Mouse (Mus musculus) heart, embryonic 16.5 days (tissue): ENCODE measurements around the gene Atl2. TPM values are rescaled to one million over a fixed set of nuclear protein-coding genes. Genes with fewer than 3 reads are reported as not detected.
A peak's percentile ranks its signal among the peaks of the same experiment; 100 is the strongest.

Experiments used
- ATAC-seq: fragments of 200-750 bp; cut with Nextera tagmentation; replicated peaks from 2 replicates; pipeline ENCODE4 v1.8.0; 2017; ENCODE audit warnings: moderate number of reproducible peaks; ENCODE audit not compliant: insufficient read depth, low FRiP score; ENCODE audit errors: extremely low read depth
- H3K27ac ChIP-seq: fragments of 300-500 bp; sonication (generic); 2 replicates; pipeline ENCODE4 v1.5.1; 2014; ENCODE audit warnings: mild to moderate bottlenecking, low read length, control low read depth, moderate library complexity
- H3K27me3 ChIP-seq: fragments of 300-500 bp; sonication (generic); 2 replicates; pipeline ENCODE4 v1.6.1; 2014; ENCODE audit warnings: low read length, mixed read lengths; ENCODE audit not compliant: control insufficient read depth, insufficient read depth
- H3K36me3 ChIP-seq: fragments of 300-500 bp; sonication (generic); 2 replicates; pipeline ENCODE4 v1.6.1; 2014; ENCODE audit not compliant: control insufficient read depth, insufficient read depth
- H3K4me1 ChIP-seq: fragments of 300-500 bp; sonication (generic); 2 replicates; pipeline ENCODE4 v1.6.1; 2014; ENCODE audit warnings: low read length, mixed read lengths; ENCODE audit not compliant: control insufficient read depth, insufficient read depth
- H3K4me2 ChIP-seq: fragments of 300-500 bp; sonication (generic); 2 replicates; pipeline ENCODE4 v1.6.1; 2014; ENCODE audit warnings: low read depth, mild to moderate bottlenecking, control low read depth, low read length
- H3K4me3 ChIP-seq: fragments of 300-500 bp; sonication (generic); 2 replicates; pipeline ENCODE4 v1.5.1; 2014; ENCODE audit warnings: mild to moderate bottlenecking, control low read depth, low read length
- H3K9ac ChIP-seq: fragments of 300-500 bp; sonication (generic); 2 replicates; pipeline ENCODE4 v1.6.1; 2014; ENCODE audit warnings: low read length, control low read depth
- H3K9me3 ChIP-seq: fragments of 300-500 bp; sonication (generic); replicated peaks from 2 replicates; pipeline ENCODE4 v1.6.1; 2016; ENCODE audit warnings: low read length; ENCODE audit not compliant: control insufficient read depth
- WGBS: fragments of 180-500 bp; shearing (Covaris S2); extraction: QIAGEN DNeasy Blood & Tissue Kit; methylation state at CpG from one replicate; pipeline ENCODE4 v1.1.7; 2014; 5-methylcytosine and 5-hydroxymethylcytosine counted together
- polyA plus RNA-seq: library from polyadenylated mRNA; unstranded; fragments of >200 nt; fragmentation: Nextera tagmentation; extraction: Ambion mirVana; gene quantifications from 2 replicates; pipeline ENCODE4 v1.2.1, GENCODE M21; 2015

The Atl2 gene
- polyA plus RNA-seq, 1 experiment from 2014 or later: 29.9 TPM

DNA sequence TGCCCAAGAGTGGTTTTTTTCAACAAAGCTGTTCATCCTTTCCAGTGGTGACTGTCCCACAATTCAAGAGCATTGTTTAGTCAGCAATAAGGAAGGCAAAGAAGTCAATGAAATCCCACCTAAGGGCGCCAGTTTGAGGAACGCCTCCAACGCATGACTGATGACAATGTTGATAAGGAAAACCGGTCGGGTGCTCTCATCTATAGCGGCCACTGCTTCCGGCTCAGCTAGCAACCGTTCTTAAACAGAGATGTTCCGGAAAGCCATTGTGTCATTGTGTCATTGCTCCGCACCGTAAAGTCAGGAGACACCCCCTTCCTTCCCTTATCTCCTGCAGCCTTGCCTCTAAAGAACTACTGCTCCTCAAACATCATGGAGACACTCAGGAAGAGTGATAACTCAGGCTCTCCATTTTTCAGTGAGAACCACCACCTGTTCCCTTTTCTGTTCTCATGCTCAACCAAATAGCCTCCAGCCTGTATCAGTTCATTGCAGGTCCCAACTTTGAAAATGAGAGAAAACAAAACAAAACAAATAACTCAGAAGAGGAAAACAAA lies 30.0 kb upstream of the Atl2 start:
- Histone ChIP-seq H3K36me3 (no peaks in the 10 kb centered on the region), H3K4me3 (no peak overlapping the region), H3K27me3 (no peaks in the 10 kb centered on the region), H3K27ac (no peak overlapping the region), H3K4me2 (no peak overlapping the region), H3K4me1 (no peaks in the 10 kb centered on the region), H3K9ac (no peak overlapping the region), H3K9me3 (no peaks in the 10 kb centered on the region)
- 74% methylated on average over 11 of the region's 11 CpGs for WGBS
- no peak for ATAC-seq

DNA sequence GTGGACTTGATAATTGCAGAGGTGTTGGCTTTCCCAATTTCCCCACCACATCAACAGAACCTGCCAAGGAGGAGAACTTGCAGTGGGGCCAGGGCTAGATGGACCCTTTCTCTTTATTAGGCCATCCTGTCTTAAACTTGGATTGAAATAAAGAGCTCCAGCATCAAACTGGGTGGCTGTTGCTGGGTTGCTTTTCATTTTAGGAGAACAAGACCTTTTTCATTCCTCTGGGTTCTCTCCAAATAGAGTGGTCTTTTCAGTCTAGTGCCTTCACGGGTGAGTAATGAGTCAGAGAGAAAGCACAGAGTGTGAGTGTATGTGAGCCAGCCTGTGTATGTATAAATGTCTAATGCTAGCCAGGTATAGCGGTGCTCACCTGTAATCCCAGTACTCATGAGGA lies 24.4 kb upstream of the Atl2 start:
- H3K27me3 ChIP-seq: no peaks in the 10 kb centered on the region
- 0 out of 2 replicates have a peak, but pooled peaks have one; percentile 10 for ATAC-seq
- H3K4me1 ChIP-seq: peaks cover 5% of the 10 kb centered on the region
- H3K9ac ChIP-seq: no peak overlapping the region
- no peak overlapping the region for H3K4me2 ChIP-seq
- no peaks in the 10 kb centered on the region for H3K36me3 ChIP-seq
- no peaks in the 10 kb centered on the region for H3K9me3 ChIP-seq
- 76% methylated on average over 2 of the region's 2 CpGs for WGBS
- no peak overlapping the region for H3K4me3 ChIP-seq
- H3K27ac ChIP-seq: peak overlapping the region; percentile 38; the same call in 1 of the 2 replicates

DNA sequence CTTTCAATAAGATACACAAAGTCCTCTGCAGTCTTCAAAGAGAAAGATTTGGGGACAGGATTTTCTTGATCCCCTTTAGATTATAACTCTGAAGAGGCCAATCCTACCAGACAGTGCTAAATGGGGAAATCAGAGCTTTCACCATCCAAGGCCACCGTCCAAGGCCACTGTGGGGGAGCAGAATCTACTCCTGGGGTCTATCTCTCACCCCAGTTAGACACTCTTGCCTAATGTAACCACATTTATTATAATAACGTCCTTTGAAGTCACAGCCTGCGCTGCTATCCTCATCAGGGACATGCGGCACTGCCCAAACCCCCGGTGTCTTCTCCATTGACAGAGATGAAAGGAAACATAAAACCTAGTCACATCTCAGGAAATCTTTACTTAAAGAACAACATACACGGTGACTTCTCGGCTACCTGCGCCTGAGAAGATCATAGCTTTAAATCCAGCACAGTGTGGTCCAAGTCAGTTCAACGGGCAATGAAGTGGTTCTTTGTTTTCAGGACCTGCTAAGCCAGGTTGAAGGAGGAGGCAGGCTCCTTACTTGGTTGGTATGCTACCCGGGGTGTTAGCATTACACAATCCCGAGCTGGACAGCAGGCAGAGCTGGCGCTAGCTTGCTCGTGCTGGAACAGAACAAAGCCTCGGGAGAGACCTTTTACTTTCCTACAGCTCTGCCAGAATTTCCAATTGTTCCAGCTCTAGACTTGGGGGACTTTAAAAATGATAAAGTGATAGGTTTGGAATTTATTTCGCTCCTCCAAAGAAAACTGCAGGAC lies 23.8 kb upstream of the Atl2 start:
- Histone ChIP-seq H3K9ac (no peak overlapping the region), H3K4me1 (peaks cover 5% of the 10 kb centered on the region), H3K4me3 (no peak overlapping the region), H3K27me3 (no peaks in the 10 kb centered on the region), H3K36me3 (no peaks in the 10 kb centered on the region), H3K9me3 (no peaks in the 10 kb centered on the region), H3K4me2 (no peak overlapping the region), H3K27ac (peak overlapping the region; percentile 38; the same call in 1 of the 2 replicates)
- WGBS: 63% methylated on average over 15 of the region's 15 CpGs
- ATAC-seq: peak; percentile 64

DNA sequence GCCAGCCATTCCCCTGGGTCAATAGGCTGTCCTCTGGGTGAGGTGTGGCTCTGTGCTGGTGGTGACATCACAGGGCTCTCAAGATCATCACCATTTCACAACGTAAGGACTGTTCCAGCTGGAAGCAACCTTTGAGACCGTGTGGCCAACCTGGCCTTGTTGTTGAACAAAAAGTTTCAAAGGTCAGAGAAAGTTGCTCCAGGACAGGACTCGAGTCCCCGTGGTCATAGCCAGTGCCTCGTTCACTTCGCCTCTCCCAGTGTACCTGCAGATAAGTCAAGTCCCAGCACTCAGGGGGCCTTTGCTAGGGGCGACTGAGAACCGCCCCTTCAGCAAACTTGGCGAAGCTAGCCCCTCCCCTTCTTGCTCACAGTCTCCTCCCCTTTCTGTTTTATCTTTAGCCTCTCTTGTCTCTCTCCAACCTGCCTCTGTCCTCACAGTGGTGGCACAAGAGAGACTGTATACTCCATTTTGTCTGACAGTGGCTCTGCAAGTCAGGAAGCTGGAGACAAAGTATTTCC lies 22.6 kb upstream of the Atl2 start:
- 19% methylated on average over 9 of the region's 9 CpGs for WGBS
- Histone ChIP-seq H3K4me3 (no peak overlapping the region), H3K27me3 (no peaks in the 10 kb centered on the region), H3K4me2 (peak overlapping the region; percentile 29), H3K36me3 (no peaks in the 10 kb centered on the region), H3K9ac (no peak overlapping the region), H3K27ac (no peak overlapping the region), H3K4me1 (peaks cover 5% of the 10 kb centered on the region), H3K9me3 (no peaks in the 10 kb centered on the region)
- no peak for ATAC-seq

DNA sequence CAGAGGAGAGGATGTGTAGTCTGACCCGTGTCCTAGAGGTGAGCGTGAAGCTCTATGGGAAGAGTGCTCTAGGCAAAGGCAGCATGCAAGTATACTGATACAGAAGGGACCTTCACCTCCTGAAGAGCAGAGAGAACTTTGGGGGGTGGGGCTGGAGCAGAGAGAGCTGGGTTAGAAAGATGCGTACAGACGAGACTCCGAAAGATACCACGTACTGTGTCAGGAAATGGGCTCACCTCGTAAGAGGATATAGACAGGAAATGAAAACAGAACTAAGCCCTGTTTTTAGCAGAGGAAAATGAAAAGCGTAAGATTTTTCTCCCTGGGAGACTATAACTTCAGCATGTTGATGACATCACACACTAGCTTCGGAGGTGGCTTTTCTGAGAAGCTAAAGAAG lies 21.1 kb upstream of the Atl2 start:
- H3K4me2 ChIP-seq: no peak overlapping the region
- H3K27me3 ChIP-seq: no peaks in the 10 kb centered on the region
- H3K9me3 ChIP-seq: no peaks in the 10 kb centered on the region
- H3K4me1 ChIP-seq: peaks cover 5% of the 10 kb centered on the region
- no peak overlapping the region for H3K27ac ChIP-seq
- no peaks in the 10 kb centered on the region for H3K36me3 ChIP-seq
- H3K9ac ChIP-seq: no peak overlapping the region
- 61% methylated on average over 9 of the region's 9 CpGs for WGBS
- no peak for ATAC-seq
- no peak overlapping the region for H3K4me3 ChIP-seq

GRCm38 (mm10) chr17:79912174-79912573 lies 16.3 kb upstream of the Atl2 start:
- Histone ChIP-seq H3K27me3 (no peaks in the 10 kb centered on the region), H3K9me3 (no peaks in the 10 kb centered on the region), H3K4me3 (no peak overlapping the region), H3K9ac (no peak overlapping the region), H3K4me2 (no peak overlapping the region), H3K27ac (no peak overlapping the region), H3K4me1 (no peaks in the 10 kb centered on the region), H3K36me3 (no peaks in the 10 kb centered on the region)
- 40% methylated on average over 2 of the region's 2 CpGs for WGBS
- ATAC-seq: no peak

- ATAC-seq: no peak
- Histone ChIP-seq H3K4me2 (no peak overlapping the region), H3K9ac (no peak overlapping the region), H3K27me3 (no peaks in the 10 kb centered on the region), H3K36me3 (no peaks in the 10 kb centered on the region), H3K4me3 (no peak overlapping the region), H3K27ac (no peak overlapping the region), H3K9me3 (no peaks in the 10 kb centered on the region), H3K4me1 (no peaks in the 10 kb centered on the region)
- WGBS: 71% methylated on average over 3 of the region's 3 CpGs
Measured at GRCm38 (mm10) chr17:79911718-79912117, 15.8 kb upstream of the Atl2 start.

GRCm38 (mm10) chr17:79909571-79909970 lies 13.6 kb upstream of the Atl2 start:
- H3K9ac ChIP-seq: no peak overlapping the region
- H3K9me3 ChIP-seq: no peaks in the 10 kb centered on the region
- no peak overlapping the region for H3K4me2 ChIP-seq
- no peaks in the 10 kb centered on the region for H3K36me3 ChIP-seq
- no peaks in the 10 kb centered on the region for H3K27me3 ChIP-seq
- no peak overlapping the region for H3K27ac ChIP-seq
- H3K4me1 ChIP-seq: no peaks in the 10 kb centered on the region
- 78% methylated on average over 12 of the region's 12 CpGs for whole genome bisulfite sequencing
- ATAC-seq: no peak
- H3K4me3 ChIP-seq: no peak overlapping the region

GRCm38 (mm10) chr17:79907698-79908097 lies 11.8 kb upstream of the Atl2 start:
- Histone ChIP-seq H3K9ac (no peak overlapping the region), H3K4me2 (no peak overlapping the region), H3K27me3 (no peaks in the 10 kb centered on the region), H3K36me3 (no peaks in the 10 kb centered on the region), H3K9me3 (no peaks in the 10 kb centered on the region), H3K27ac (no peak overlapping the region), H3K4me3 (no peak overlapping the region), H3K4me1 (no peaks in the 10 kb centered on the region)
- no peak for ATAC-seq
- 70% methylated on average over 4 of the region's 4 CpGs for WGBS
